Mouse (Mus musculus): ENCODE results near the gene Otub1. TPM values are rescaled to one million over a fixed set of nuclear protein-coding genes. Genes with fewer than 3 reads are reported as not detected.

Gene Otub1
- polyA plus RNA-seq, 1 experiment, result 87.5 TPM

DNA sequence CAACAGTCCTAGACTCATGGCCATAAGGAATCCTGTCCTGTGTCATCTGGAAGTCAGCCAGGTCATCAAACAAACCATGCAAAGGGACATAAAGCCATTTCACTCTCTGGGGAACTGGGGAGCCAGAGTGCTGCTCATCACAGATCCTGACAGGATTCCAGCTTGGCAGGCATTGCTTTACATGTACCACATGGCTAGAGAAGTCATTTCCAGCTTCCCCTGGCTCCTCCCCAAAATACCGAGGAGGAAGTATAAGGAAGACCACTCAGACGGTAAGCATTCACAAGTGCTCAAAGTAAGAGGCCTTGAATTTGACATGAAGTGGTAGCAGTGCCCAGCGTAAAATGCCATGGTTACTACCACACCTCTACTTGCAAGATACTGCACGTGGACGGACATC lies 8.4 kb upstream of the Otub1 start:
- Histone ChIP-seq H3K27ac (ENCODE audit: insufficient read depth, low read length) (no peak overlapping the region), H3K27me3 (ENCODE audit: control insufficient read depth, insufficient read depth, low read length, poor library complexity, severe bottlenecking) (no peaks in the 10 kb centered on the region), H3K9me3 (replicated peaks; ENCODE audit: control insufficient read depth, insufficient read depth, low read length, poor library complexity, severe bottlenecking) (no peaks in the 10 kb centered on the region), H3K4me3 (ENCODE audit: low read depth, low read length) (no peak overlapping the region), H3K4me1 (ENCODE audit: control insufficient read depth, insufficient read depth, low read length) (no peaks in the 10 kb centered on the region), H3K9ac (ENCODE audit: low read depth, poor library complexity, severe bottlenecking) (no peak overlapping the region), H3K36me3 (ENCODE audit: control insufficient read depth, insufficient read depth, low read length, poor library complexity, severe bottlenecking) (peaks cover 25% of the 10 kb centered on the region)
- no peak for TF ChIP-seq CTCF (IDR thresholded peaks at IDR 0.05; ENCODE audit: low read depth, low read length)
- no peak for TF ChIP-seq POLR2A (IDR thresholded peaks at IDR 0.05; ENCODE audit: insufficient read depth, low read length)
- TF ChIP-seq EP300 (IDR thresholded peaks at IDR 0.05; ENCODE audit: insufficient read depth, low read depth, low read length), result no peak

DNA sequence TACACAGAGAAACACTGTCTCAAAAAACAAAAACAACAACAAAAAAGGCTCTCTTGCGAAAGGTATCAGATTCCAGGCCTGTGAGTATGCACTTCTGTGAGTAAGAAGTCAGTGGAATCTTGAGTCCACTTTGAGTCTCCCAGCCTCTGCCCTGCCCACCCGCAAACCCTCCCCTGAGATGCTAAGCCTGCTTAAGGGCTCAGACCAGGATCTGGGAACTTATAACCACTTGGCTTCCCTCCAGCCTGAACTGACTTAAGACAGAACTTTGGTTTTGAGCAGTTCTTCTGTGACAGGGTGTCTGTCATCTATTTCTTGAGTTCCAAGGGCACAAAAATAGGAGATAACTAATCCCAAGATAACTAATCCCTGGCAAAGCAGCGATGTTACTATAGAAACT lies 6.9 kb upstream of the Otub1 start:
- H3K4me3 ChIP-seq (ENCODE audit: low read depth, low read length), result no peak overlapping the region
- TF ChIP-seq CTCF (IDR thresholded peaks at IDR 0.05; ENCODE audit: low read depth, low read length) (no peak), EP300 (IDR thresholded peaks at IDR 0.05; ENCODE audit: insufficient read depth, low read depth, low read length) (no peak), POLR2A (IDR thresholded peaks at IDR 0.05; ENCODE audit: insufficient read depth, low read length) (no peak)
- H3K9ac ChIP-seq (ENCODE audit: low read depth, poor library complexity, severe bottlenecking), result no peak overlapping the region
- no peak overlapping the region for H3K27ac ChIP-seq (ENCODE audit: insufficient read depth, low read length)
- no peaks in the 10 kb centered on the region for H3K4me1 ChIP-seq (ENCODE audit: control insufficient read depth, insufficient read depth, low read length)
- no peaks in the 10 kb centered on the region for H3K9me3 ChIP-seq (replicated peaks; ENCODE audit: control insufficient read depth, insufficient read depth, low read length, poor library complexity, severe bottlenecking)
- peaks cover 25% of the 10 kb centered on the region for H3K36me3 ChIP-seq (ENCODE audit: control insufficient read depth, insufficient read depth, low read length, poor library complexity, severe bottlenecking)
- no peaks in the 10 kb centered on the region for H3K27me3 ChIP-seq (ENCODE audit: control insufficient read depth, insufficient read depth, low read length, poor library complexity, severe bottlenecking)

DNA sequence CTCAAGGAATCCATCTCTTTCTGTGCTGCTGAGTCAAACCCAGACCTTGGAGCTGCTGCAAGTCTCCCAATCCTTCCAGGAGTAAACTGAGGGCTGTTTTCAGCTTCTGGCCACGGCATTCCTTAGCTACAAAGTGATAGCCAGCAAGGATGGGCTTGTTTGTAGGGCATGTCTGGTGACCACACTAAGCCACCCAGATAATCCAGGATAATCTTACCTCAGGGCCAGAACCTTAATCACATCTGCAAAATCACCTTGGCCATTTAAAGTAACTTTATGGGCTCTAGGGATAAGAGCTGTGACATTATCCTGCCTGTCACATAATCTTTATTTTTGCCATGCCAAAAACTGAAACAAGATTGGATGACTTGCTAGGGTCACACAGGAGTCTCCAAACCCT lies 6.1 kb upstream of the Otub1 start:
- no peak overlapping the region for H3K27ac ChIP-seq (ENCODE audit: insufficient read depth, low read length)
- H3K9me3 ChIP-seq (replicated peaks; ENCODE audit: control insufficient read depth, insufficient read depth, low read length, poor library complexity, severe bottlenecking), result no peaks in the 10 kb centered on the region
- no peak overlapping the region for H3K4me3 ChIP-seq (ENCODE audit: low read depth, low read length)
- TF ChIP-seq CTCF (IDR thresholded peaks at IDR 0.05; ENCODE audit: low read depth, low read length) (no peak), POLR2A (IDR thresholded peaks at IDR 0.05; ENCODE audit: insufficient read depth, low read length) (no peak), EP300 (IDR thresholded peaks at IDR 0.05; ENCODE audit: insufficient read depth, low read depth, low read length) (no peak)
- no peaks in the 10 kb centered on the region for H3K4me1 ChIP-seq (ENCODE audit: control insufficient read depth, insufficient read depth, low read length)
- H3K9ac ChIP-seq (ENCODE audit: low read depth, poor library complexity, severe bottlenecking), result no peak overlapping the region
- H3K27me3 ChIP-seq (ENCODE audit: control insufficient read depth, insufficient read depth, low read length, poor library complexity, severe bottlenecking), result no peaks in the 10 kb centered on the region
- peaks cover 25% of the 10 kb centered on the region for H3K36me3 ChIP-seq (ENCODE audit: control insufficient read depth, insufficient read depth, low read length, poor library complexity, severe bottlenecking)

DNA sequence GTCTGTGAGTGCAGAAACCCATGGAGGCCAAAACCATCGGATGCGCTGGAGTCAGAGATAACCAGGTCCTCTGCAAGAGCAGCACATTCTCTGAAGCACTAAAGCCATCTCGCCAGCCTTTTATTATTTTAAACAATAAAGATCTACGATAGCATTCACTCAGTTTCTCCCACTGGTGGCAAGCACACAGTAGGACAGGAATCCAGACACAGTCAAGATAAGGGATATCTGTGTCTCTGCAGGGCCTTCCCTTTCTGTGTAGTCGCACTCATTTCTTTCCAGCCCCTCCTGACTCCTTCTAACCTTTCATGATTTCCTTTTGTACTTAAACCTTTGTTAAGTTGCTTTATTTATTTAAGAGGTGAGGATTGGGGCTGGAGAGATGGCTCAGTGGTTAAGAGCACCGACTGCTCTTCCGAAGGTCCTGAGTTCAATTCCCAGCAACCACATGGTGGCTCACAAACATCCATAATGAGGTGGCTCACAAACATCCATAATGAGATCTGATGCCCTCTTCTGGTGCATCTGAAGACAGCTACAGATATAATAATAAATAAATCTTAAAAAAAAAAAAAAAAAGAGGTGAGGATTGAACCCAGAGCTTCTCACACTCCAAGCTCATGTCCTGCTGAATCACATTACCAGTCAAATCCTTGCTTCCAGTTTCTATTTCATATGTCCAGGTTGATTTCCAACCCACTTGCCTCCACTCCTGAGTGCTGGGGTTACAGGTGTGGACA lies 4.0 kb upstream of the Otub1 start:
- H3K9ac ChIP-seq (ENCODE audit: low read depth, poor library complexity, severe bottlenecking), result no peak overlapping the region
- H3K27ac ChIP-seq (ENCODE audit: insufficient read depth, low read length), result no peak overlapping the region
- H3K4me3 ChIP-seq (ENCODE audit: low read depth, low read length), result no peak overlapping the region
- TF ChIP-seq CTCF (IDR thresholded peaks at IDR 0.05; ENCODE audit: low read depth, low read length), result no peak
- TF ChIP-seq EP300 (IDR thresholded peaks at IDR 0.05; ENCODE audit: insufficient read depth, low read depth, low read length), result no peak
- no peak for TF ChIP-seq POLR2A (IDR thresholded peaks at IDR 0.05; ENCODE audit: insufficient read depth, low read length)
- H3K9me3 ChIP-seq (replicated peaks; ENCODE audit: control insufficient read depth, insufficient read depth, low read length, poor library complexity, severe bottlenecking), result no peaks in the 10 kb centered on the region
- H3K4me1 ChIP-seq (ENCODE audit: control insufficient read depth, insufficient read depth, low read length), result no peaks in the 10 kb centered on the region
- H3K27me3 ChIP-seq (ENCODE audit: control insufficient read depth, insufficient read depth, low read length, poor library complexity, severe bottlenecking), result no peaks in the 10 kb centered on the region
- H3K36me3 ChIP-seq (ENCODE audit: control insufficient read depth, insufficient read depth, low read length, poor library complexity, severe bottlenecking), result peaks cover 12% of the 10 kb centered on the region

DNA sequence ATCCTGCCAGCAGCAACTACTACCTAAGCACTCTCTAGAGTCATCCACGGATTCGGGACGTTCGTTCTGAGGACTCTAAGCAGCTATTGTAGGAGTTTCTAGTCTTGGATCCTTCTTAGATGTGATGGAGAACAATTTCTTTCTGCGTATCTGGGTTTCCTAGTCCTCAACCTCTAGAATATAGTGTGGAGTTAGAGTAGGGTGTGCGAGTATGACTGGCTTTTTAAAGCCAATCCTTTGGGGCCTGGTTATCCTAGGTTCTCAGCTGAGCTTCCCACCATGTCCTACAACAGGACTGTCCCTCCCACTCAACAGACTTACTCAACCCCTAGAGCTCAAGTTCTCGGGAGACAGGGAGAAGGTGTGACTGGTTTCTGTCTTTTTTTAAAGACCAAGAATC lies 790 bp downstream of the Otub1 start:
- no peaks in the 10 kb centered on the region for H3K4me1 ChIP-seq (ENCODE audit: control insufficient read depth, insufficient read depth, low read length)
- H3K4me3 ChIP-seq (ENCODE audit: low read depth, low read length), result peak overlapping the region; percentile 97
- H3K9ac ChIP-seq (ENCODE audit: low read depth, poor library complexity, severe bottlenecking), result peak overlapping the region; percentile 73
- peak overlapping the region; percentile 60 for H3K27ac ChIP-seq (ENCODE audit: insufficient read depth, low read length)
- H3K27me3 ChIP-seq (ENCODE audit: control insufficient read depth, insufficient read depth, low read length, poor library complexity, severe bottlenecking), result no peaks in the 10 kb centered on the region
- peaks cover 30% of the 10 kb centered on the region for H3K36me3 ChIP-seq (ENCODE audit: control insufficient read depth, insufficient read depth, low read length, poor library complexity, severe bottlenecking)
- H3K9me3 ChIP-seq (replicated peaks; ENCODE audit: control insufficient read depth, insufficient read depth, low read length, poor library complexity, severe bottlenecking), result no peaks in the 10 kb centered on the region
- TF ChIP-seq EP300 (IDR thresholded peaks at IDR 0.05; ENCODE audit: insufficient read depth, low read depth, low read length) (no peak), CTCF (IDR thresholded peaks at IDR 0.05; ENCODE audit: low read depth, low read length) (no peak), POLR2A (IDR thresholded peaks at IDR 0.05; ENCODE audit: insufficient read depth, low read length) (no peak)

DNA sequence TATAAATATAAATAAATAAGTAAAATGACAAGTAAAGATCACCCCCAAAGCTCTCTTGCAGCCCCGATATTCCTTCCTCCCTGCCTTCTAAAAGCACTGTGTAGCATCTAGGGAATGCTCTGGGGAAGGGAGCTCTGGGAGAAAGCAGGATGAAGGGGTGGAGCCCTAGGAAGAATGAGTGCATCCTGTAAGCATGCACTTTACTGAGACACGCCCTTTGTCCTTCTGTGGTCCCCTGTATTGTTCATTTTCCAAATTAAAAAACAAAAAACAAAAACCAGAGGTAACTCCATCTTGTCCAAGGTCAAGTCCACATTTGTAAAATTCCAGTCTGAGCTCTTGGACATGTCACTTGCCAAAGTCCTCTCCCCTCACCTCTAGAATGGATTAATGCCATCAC lies 1.2 kb downstream of the Otub1 start:
- H3K9ac ChIP-seq (ENCODE audit: low read depth, poor library complexity, severe bottlenecking), result peak overlapping the region; percentile 73
- TF ChIP-seq POLR2A (IDR thresholded peaks at IDR 0.05; ENCODE audit: insufficient read depth, low read length), result no peak
- TF ChIP-seq EP300 (IDR thresholded peaks at IDR 0.05; ENCODE audit: insufficient read depth, low read depth, low read length), result no peak
- TF ChIP-seq CTCF (IDR thresholded peaks at IDR 0.05; ENCODE audit: low read depth, low read length), result no peak
- peak overlapping the region; percentile 60; the same call in 1 of the 2 replicates for H3K27ac ChIP-seq (ENCODE audit: insufficient read depth, low read length)
- no peaks in the 10 kb centered on the region for H3K4me1 ChIP-seq (ENCODE audit: control insufficient read depth, insufficient read depth, low read length)
- no peaks in the 10 kb centered on the region for H3K27me3 ChIP-seq (ENCODE audit: control insufficient read depth, insufficient read depth, low read length, poor library complexity, severe bottlenecking)
- peaks cover 34% of the 10 kb centered on the region for H3K36me3 ChIP-seq (ENCODE audit: control insufficient read depth, insufficient read depth, low read length, poor library complexity, severe bottlenecking)
- H3K4me3 ChIP-seq (ENCODE audit: low read depth, low read length), result peak overlapping the region; percentile 97
- no peaks in the 10 kb centered on the region for H3K9me3 ChIP-seq (replicated peaks; ENCODE audit: control insufficient read depth, insufficient read depth, low read length, poor library complexity, severe bottlenecking)
